10 mouse cellular contexts compared by ENCODE assay signal in the genomic region with DNA sequence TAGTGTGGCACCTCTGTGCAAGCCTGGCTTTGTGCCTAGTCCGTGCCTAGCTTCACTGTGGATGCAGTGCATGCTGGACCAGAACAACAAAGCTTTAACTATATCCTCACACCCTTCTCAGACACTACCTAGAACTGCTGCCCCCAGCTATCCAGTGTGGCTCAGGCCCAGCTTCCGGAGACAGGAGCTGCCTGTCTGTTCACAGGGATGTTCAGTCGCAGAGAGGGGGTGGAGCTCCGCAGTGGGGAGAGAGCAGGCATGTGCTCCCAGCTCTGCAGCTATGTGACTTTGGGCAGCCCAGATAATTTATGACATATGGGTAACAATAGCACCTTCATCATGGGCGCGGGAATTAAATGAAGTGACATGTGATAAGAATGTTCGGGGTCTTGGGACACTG. TPM values are rescaled to one million over a fixed set of nuclear protein-coding genes. Genes with fewer than 3 reads are reported as not detected.
DNase-seq lines count a peak whose midpoint lies in the region; ATAC-seq and TF ChIP-seq lines count a peak whose summit lies in the region.
"Had no signal": no experiment of that assay in that cellular context is flagged by ENCODE, and none has a peak within 500 bp of the region (broad histone marks: within the 10 kb centered on the region; RNA-seq: fewer than 3 reads in every experiment).

No protein-coding gene starts in this region.

- no peaks in the 10 kb centered on the region for H3K9me3 ChIP-seq in kidney, embryonic 16.5 days (ENCODE audit: low read length)
- H3K9me3 ChIP-seq in heart, postnatal 0 days (replicated peaks; ENCODE audit: control insufficient read depth, low read length), result no peaks in the 10 kb centered on the region
- H3K9me3 ChIP-seq in midbrain, embryonic 11.5 days (ENCODE audit: control insufficient read depth, low read length), result no peaks in the 10 kb centered on the region
- H3K9me3 ChIP-seq: kidney, embryonic 15.5 days had no signal

- no peak for TF ChIP-seq EP300 in heart, postnatal 0 days (IDR thresholded peaks at IDR 0.05; ENCODE audit: low read depth)

- H3K4me1 ChIP-seq in kidney, adult 2 months (ENCODE audit: control insufficient read depth, insufficient read depth, low read length), result peaks cover 54% of the 10 kb centered on the region
- peaks cover 54% of the 10 kb centered on the region for H3K4me1 ChIP-seq in kidney, embryonic 16.5 days (ENCODE audit: insufficient read depth, low read length)
- H3K4me1 ChIP-seq in heart, postnatal 0 days (ENCODE audit: control insufficient read depth, insufficient read depth), result peaks cover 85% of the 10 kb centered on the region
- H3K4me1 ChIP-seq in midbrain, embryonic 11.5 days (ENCODE audit: control insufficient read depth, insufficient read depth, low read length), result peaks cover 37% of the 10 kb centered on the region

- DNase-seq in cerebellum, adult 11 months, result peak; percentile 17
- DNase-seq in cerebellum, postnatal 4 days (ENCODE audit: low spot score in 2 of 2), result no peak
- DNase-seq in kidney, adult 2 months, result peak; percentile 61
- DNase-seq in heart, postnatal 0 days (ENCODE audit: low spot score), result no peak
- no peak for DNase-seq in midbrain, embryonic 11.5 days (ENCODE audit: low spot score, missing footprints)
- DNase-seq in kidney, postnatal 10 days, result no peak
- DNase-seq: cerebellum, adult 9-10 months had no signal

- H3K27ac ChIP-seq in kidney, adult 2 months (ENCODE audit: insufficient read depth, low read depth, low read length), result no peak overlapping the region
- H3K27ac ChIP-seq in kidney, embryonic 16.5 days (ENCODE audit: low read length), result no peak overlapping the region
- H3K27ac ChIP-seq in heart, postnatal 0 days (ENCODE audit: low read depth), result peak overlapping the region; percentile 78; the same call in 1 of the 2 replicates
- peak overlapping the region; percentile 26; the same call in 1 of the 2 replicates for H3K27ac ChIP-seq in midbrain, embryonic 11.5 days (ENCODE audit: low read depth, low read length)

- H3K4me3 ChIP-seq in kidney, adult 2 months (ENCODE audit: insufficient read depth, low read depth, low read length), result no peak overlapping the region
- H3K4me3 ChIP-seq in kidney, embryonic 16.5 days (ENCODE audit: low read length), result no peak overlapping the region
- no peak overlapping the region for H3K4me3 ChIP-seq in heart, postnatal 0 days (ENCODE audit: low read depth, low read length)
- H3K4me3 ChIP-seq in midbrain, embryonic 11.5 days (ENCODE audit: low read depth, low read length), result no peak overlapping the region
- H3K4me3 ChIP-seq: kidney, embryonic 15.5 days had no signal

- H3K27me3 ChIP-seq in kidney, adult 2 months (replicated peaks; ENCODE audit: control insufficient read depth, insufficient read depth, low read length), result no peaks in the 10 kb centered on the region
- H3K27me3 ChIP-seq in kidney, embryonic 16.5 days (ENCODE audit: insufficient read depth, low read length), result no peaks in the 10 kb centered on the region
- no peaks in the 10 kb centered on the region for H3K27me3 ChIP-seq in heart, postnatal 0 days (ENCODE audit: control insufficient read depth, insufficient read depth, low read length)
- no peaks in the 10 kb centered on the region for H3K27me3 ChIP-seq in midbrain, embryonic 11.5 days (ENCODE audit: control insufficient read depth, insufficient read depth, low read length)
- H3K27me3 ChIP-seq: kidney, embryonic 15.5 days had no signal

- H3K36me3 ChIP-seq in kidney, adult 2 months (ENCODE audit: control insufficient read depth, insufficient read depth, low read length), result no peaks in the 10 kb centered on the region
- peaks cover 6% of the 10 kb centered on the region for H3K36me3 ChIP-seq in kidney, embryonic 16.5 days (ENCODE audit: insufficient read depth, low read length)
- H3K36me3 ChIP-seq in heart, postnatal 0 days (replicated peaks; ENCODE audit: control insufficient read depth, insufficient read depth, low read length), result peaks cover 5% of the 10 kb centered on the region
- H3K36me3 ChIP-seq in midbrain, embryonic 11.5 days (ENCODE audit: control insufficient read depth, insufficient read depth, low read length), result 0 out of 2 replicates have a peak, but pooled peaks cover 3% of the 10 kb centered on the region

- 42% methylated on average over 7 of the region's 7 CpGs for WGBS in kidney, adult 2 months
- WGBS in kidney, embryonic 16.5 days, result 29% methylated on average over 7 of the region's 7 CpGs
- 25% methylated on average over 7 of the region's 7 CpGs for WGBS in heart, postnatal 0 days
- WGBS in midbrain, embryonic 11.5 days, result 73% methylated on average over 7 of the region's 7 CpGs

- ATAC-seq in kidney, embryonic 16.5 days (ENCODE audit: low FRiP score, low TSS enrichment), result no peak
- ATAC-seq in heart, postnatal 0 days (ENCODE audit: insufficient read depth, low read depth), result no peak
- ATAC-seq in midbrain, embryonic 11.5 days (ENCODE audit: low FRiP score), result no peak
- ATAC-seq in granulocyte monocyte progenitor cell, adult 5-6 weeks (replicated peaks; ENCODE audit: poor library complexity, severe bottlenecking), result no peak

- H3K9ac ChIP-seq in kidney, embryonic 16.5 days (replicated peaks; ENCODE audit: low read length), result no peak overlapping the region
- H3K9ac ChIP-seq in heart, postnatal 0 days (replicated peaks; ENCODE audit: low read depth, low read length), result no peak overlapping the region
- H3K9ac ChIP-seq in midbrain, embryonic 11.5 days (ENCODE audit: low read length), result no peak overlapping the region
- H3K9ac ChIP-seq: kidney, embryonic 15.5 days had no signal

- TF ChIP-seq CTCF in kidney, adult 2 months (conservative IDR thresholded peaks at IDR 0.05; ENCODE audit: insufficient read depth, insufficient read length, low read depth, low read length), result no peak
- TF ChIP-seq CTCF in heart, postnatal 0 days (IDR thresholded peaks at IDR 0.05; ENCODE audit: low read depth), result no peak

- TF ChIP-seq POLR2A in kidney, adult 2 months (IDR thresholded peaks at IDR 0.05; ENCODE audit: low read depth, low read length), result no peak

- no peak overlapping the region for H3K4me2 ChIP-seq in kidney, embryonic 16.5 days (replicated peaks; ENCODE audit: low read depth, low read length)
- no peak overlapping the region for H3K4me2 ChIP-seq in heart, postnatal 0 days (ENCODE audit: low read depth, low read length)
- H3K4me2 ChIP-seq in midbrain, embryonic 11.5 days, result no peak overlapping the region
- H3K4me2 ChIP-seq: kidney, embryonic 15.5 days had no signal

RNA-seq across cellular contexts. Expression of a gene that starts 52.0 kb away (rescaled TPM):
- polyA plus RNA-seq in kidney, adult 2 months (2012; rRNA removed), result 37.8 and 42.6 TPM in 2 replicates
- polyA plus RNA-seq in kidney, embryonic 16.5 days (2015; fragmentation: Nextera tagmentation; extraction: Ambion mirVana), result 36.0 and 46.6 TPM in 2 replicates
- total RNA-seq in heart, postnatal 0 days (2014; rRNA removed; ENCODE audit: low replicate concordance), result 41.0 and 47.8 TPM in 2 replicates
- 12.4 and 13.8 TPM in 2 replicates for polyA plus RNA-seq in heart, postnatal 0 days (2015; fragmentation: Nextera tagmentation; extraction: Ambion mirVana)
- polyA plus RNA-seq in midbrain, embryonic 11.5 days (2014; fragmentation: Nextera tagmentation; extraction: Ambion mirVana), result 47.7 and 51.5 TPM in 2 replicates
- total RNA-seq in granulocyte monocyte progenitor cell, adult 5-6 weeks (2014; fragmentation: Nextera tagmentation), result 93.2 and 97.4 TPM in 2 replicates
- 6.9 and 8.9 TPM in 2 replicates for total RNA-seq in granulocyte monocyte progenitor cell, adult 5-6 weeks (2017)

Comparison
In these comparisons a context has a peak if more than half of its experiments do, and no peak if none do; other contexts are left out.
1. DNase-seq: peak in cerebellum, adult 11 months (single experiment) and kidney, adult 2 months (single experiment); none in cerebellum, postnatal 4 days (0 of 2), heart, postnatal 0 days (single experiment), midbrain, embryonic 11.5 days (single experiment) and kidney, postnatal 10 days (single experiment).
2. H3K27ac ChIP-seq: peak in heart, postnatal 0 days (single experiment) and midbrain, embryonic 11.5 days (single experiment); none in kidney, adult 2 months (single experiment) and kidney, embryonic 16.5 days (single experiment).